Mouse (Mus musculus): ENCODE measurements around the gene Slc9a8. TPM values are rescaled to one million over a fixed set of nuclear protein-coding genes. Genes with fewer than 3 reads are reported as not detected.

Gene Slc9a8
- polyA plus RNA-seq, 1 experiment from 2014 or later = 18.7 TPM

DNA sequence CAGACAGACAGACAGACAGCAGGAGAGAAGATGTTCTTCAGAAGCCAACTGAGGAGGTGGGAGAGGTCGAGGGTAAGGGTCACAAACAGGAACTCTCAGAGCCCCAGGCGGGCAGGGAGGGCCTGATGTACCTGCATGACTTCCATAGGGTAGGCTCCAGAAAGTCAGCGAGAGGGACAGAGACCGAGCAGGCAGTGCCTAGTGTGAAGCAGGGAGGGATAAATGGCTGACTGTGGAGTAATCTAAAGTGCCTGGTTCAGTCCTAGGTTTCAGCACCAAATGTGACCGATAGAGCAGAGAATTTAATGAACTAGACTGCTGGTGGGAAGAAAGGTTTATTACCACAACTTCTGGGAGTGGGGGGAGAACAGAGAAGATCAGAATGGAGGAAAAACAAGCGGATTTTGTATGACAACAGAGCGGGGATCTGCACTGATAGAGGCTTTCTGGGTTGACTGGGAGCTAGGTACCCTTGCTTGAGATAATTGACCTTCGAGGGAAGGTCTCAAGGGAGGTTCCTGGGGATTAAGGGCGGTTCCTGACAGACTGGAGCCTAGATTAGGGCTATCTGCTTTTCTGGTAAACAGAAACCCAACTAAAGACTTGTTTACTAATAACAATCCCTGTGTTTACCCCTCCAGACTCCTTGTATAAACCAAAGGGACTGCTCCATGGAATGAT is 9.4 kb downstream of the Slc9a8 start:
- H3K36me3 ChIP-seq = peaks cover 82% of the 10 kb centered on the region
- no peak overlapping the region for H3K4me3 ChIP-seq
- no peaks in the 10 kb centered on the region for H3K9me3 ChIP-seq
- ATAC-seq (ENCODE audit: extremely low read depth, insufficient number of reproducible peaks, low FRiP score, low TSS enrichment) = no peak
- 0 out of 2 replicates have a peak overlapping the region, but pooled peaks have one; percentile 6 for H3K4me2 ChIP-seq
- no peak overlapping the region for H3K9ac ChIP-seq
- peaks cover 6% of the 10 kb centered on the region; the same call in 1 of the 2 replicates for H3K4me1 ChIP-seq
- H3K27me3 ChIP-seq (replicated peaks) = no peaks in the 10 kb centered on the region
- 51% methylated on average over 9 of the region's 9 CpGs for WGBS
- H3K27ac ChIP-seq (replicated peaks) = no peak overlapping the region; the same call in 1 of the 2 replicates

GRCm38 (mm10) chr2:167431418-167431776 is 9.9 kb downstream of the Slc9a8 start:
- H3K4me1 ChIP-seq = peaks cover 2% of the 10 kb centered on the region; the same call in 1 of the 2 replicates
- H3K36me3 ChIP-seq = peaks cover 82% of the 10 kb centered on the region
- no peak overlapping the region for H3K27ac ChIP-seq (replicated peaks)
- no peak overlapping the region for H3K4me3 ChIP-seq
- ATAC-seq (ENCODE audit: extremely low read depth, insufficient number of reproducible peaks, low FRiP score, low TSS enrichment) = no peak
- no peak overlapping the region for H3K9ac ChIP-seq
- H3K27me3 ChIP-seq (replicated peaks) = no peaks in the 10 kb centered on the region
- H3K9me3 ChIP-seq = no peaks in the 10 kb centered on the region
- 0 out of 2 replicates have a peak overlapping the region, but pooled peaks have one; percentile 6 for H3K4me2 ChIP-seq
- 54% methylated on average over 7 of the region's 7 CpGs for WGBS

- Histone ChIP-seq H3K9me3 (no peaks in the 10 kb centered on the region), H3K4me3 (no peak overlapping the region), H3K27ac (replicated peaks) (no peak overlapping the region), H3K4me2 (no peak overlapping the region), H3K4me1 (no peaks in the 10 kb centered on the region), H3K27me3 (replicated peaks) (no peaks in the 10 kb centered on the region), H3K9ac (no peak overlapping the region), H3K36me3 (peaks cover 86% of the 10 kb centered on the region)
- ATAC-seq (ENCODE audit: extremely low read depth, insufficient number of reproducible peaks, low FRiP score, low TSS enrichment) = no peak
- WGBS = 92% methylated on average over 6 of the region's 6 CpGs
These were observed 13.1 kb downstream of the Slc9a8 start for GRCm38 (mm10) chr2:167434570-167434969.

GRCm38 (mm10) chr2:167435631-167436030 is 14.1 kb downstream of the Slc9a8 start:
- peaks cover 91% of the 10 kb centered on the region for H3K36me3 ChIP-seq
- no peaks in the 10 kb centered on the region for H3K9me3 ChIP-seq
- H3K9ac ChIP-seq = no peak overlapping the region
- ATAC-seq (ENCODE audit: extremely low read depth, insufficient number of reproducible peaks, low FRiP score, low TSS enrichment) = no peak
- H3K27me3 ChIP-seq (replicated peaks) = no peaks in the 10 kb centered on the region
- H3K4me2 ChIP-seq = no peak overlapping the region
- H3K27ac ChIP-seq (replicated peaks) = no peak overlapping the region
- no peaks in the 10 kb centered on the region for H3K4me1 ChIP-seq
- 92% methylated on average over 2 of the region's 2 CpGs for WGBS
- no peak overlapping the region for H3K4me3 ChIP-seq

DNA sequence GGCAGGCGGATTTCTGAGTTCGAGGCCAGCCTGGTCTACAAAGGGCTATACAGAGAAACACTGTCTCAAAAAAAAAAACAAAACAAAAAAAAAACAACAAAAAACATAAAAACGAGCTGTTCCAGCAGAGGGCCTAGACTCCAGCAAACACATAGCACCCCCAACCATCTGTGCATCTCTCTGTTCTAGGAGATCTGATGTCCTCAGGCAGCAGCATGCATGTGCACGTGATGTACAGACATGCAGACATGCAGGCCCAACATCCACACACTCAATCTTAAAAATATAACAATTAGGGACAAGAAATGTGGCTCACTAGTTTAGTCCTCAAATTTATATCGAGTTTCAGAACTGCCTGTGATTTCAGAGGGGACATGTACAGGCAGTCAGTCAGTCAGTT is 14.9 kb downstream of the Slc9a8 start:
- H3K9ac ChIP-seq = no peak overlapping the region
- no peaks in the 10 kb centered on the region for H3K27me3 ChIP-seq (replicated peaks)
- H3K4me1 ChIP-seq = no peaks in the 10 kb centered on the region
- no peaks in the 10 kb centered on the region for H3K9me3 ChIP-seq
- no peak overlapping the region for H3K4me3 ChIP-seq
- H3K36me3 ChIP-seq = peaks cover 92% of the 10 kb centered on the region
- WGBS = 88% methylated on average over 5 of the region's 5 CpGs
- H3K4me2 ChIP-seq = no peak overlapping the region
- no peak for ATAC-seq (ENCODE audit: extremely low read depth, insufficient number of reproducible peaks, low FRiP score, low TSS enrichment)
- no peak overlapping the region for H3K27ac ChIP-seq (replicated peaks)

DNA sequence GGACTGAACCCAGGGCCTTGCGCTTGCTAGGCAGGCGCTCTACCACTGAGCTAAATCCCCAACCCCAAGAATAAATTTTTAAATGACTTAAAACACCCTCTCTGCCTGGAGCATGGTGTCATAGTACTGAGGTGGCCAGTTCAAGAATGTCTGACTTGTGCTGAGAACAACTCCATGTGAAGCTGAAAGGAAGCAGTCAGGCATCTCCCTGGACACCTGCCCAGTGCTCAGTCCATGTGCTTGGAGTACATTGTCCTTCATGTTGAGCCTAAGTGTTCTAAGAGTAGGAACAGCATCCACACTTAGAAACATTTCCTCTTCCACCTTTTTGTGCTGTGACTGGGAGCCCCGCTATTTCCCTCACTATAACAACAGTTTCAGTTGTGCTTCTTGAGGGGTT is 17.9 kb downstream of the Slc9a8 start:
- Histone ChIP-seq H3K4me2 (no peak overlapping the region), H3K9ac (no peak overlapping the region), H3K9me3 (no peaks in the 10 kb centered on the region), H3K27ac (replicated peaks) (no peak overlapping the region), H3K4me1 (no peaks in the 10 kb centered on the region), H3K27me3 (replicated peaks) (no peaks in the 10 kb centered on the region), H3K4me3 (no peak overlapping the region), H3K36me3 (peaks cover 99% of the 10 kb centered on the region)
- WGBS = 95% methylated on average over 3 of the region's 3 CpGs
- ATAC-seq (ENCODE audit: extremely low read depth, insufficient number of reproducible peaks, low FRiP score, low TSS enrichment) = no peak

DNA sequence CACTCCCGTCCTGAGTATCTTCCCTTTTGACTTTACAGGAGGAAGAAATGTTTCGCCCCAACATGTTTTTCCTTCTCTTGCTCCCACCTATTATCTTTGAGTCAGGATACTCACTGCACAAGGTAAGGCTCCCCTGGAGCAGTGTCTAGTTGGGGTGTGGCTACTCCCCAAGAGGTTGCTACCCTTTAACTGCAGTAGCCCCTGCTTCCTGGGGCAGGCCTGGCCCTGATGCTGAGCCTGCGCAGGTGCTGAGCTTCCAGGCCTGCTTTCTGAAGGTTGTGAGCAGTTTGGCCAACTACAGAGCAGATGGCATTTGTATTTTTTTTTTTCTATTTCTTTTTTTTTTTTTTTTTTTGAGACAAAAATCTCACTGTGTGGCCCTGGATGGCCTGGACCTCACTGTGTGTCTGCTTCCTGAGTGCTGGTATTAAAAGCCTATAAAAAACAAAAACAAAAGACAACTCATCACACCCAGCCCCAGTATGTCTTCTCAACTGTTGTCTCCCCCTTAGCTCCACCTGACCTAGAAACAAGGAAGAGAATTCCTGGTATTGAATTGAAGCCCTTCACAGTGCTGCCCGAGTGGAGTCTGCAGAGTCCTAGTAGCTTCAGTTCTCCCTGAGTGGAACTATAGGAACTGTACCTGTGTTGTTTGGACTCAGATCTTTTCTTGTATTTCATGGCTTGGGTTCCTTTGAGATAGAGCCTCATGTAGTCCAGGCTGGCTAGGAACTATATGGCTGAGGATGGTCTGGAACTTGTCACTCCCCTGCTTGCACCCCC is 22.1 kb downstream of the Slc9a8 start:
- Histone ChIP-seq H3K4me1 (peaks cover 24% of the 10 kb centered on the region), H3K9ac (no peak overlapping the region), H3K4me2 (no peak overlapping the region), H3K4me3 (no peak overlapping the region), H3K36me3 (peaks cover 96% of the 10 kb centered on the region), H3K27ac (replicated peaks) (no peak overlapping the region), H3K9me3 (no peaks in the 10 kb centered on the region), H3K27me3 (replicated peaks) (no peaks in the 10 kb centered on the region)
- 91% methylated on average over 4 of the region's 4 CpGs for WGBS
- ATAC-seq (ENCODE audit: extremely low read depth, insufficient number of reproducible peaks, low FRiP score, low TSS enrichment) = no peak

GRCm38 (mm10) chr2:167445911-167446780 is 24.6 kb downstream of the Slc9a8 start:
- H3K4me1 ChIP-seq = peaks cover 24% of the 10 kb centered on the region
- 71% methylated on average over 20 of the region's 20 CpGs for WGBS
- no peak overlapping the region for H3K9ac ChIP-seq
- peaks cover 96% of the 10 kb centered on the region for H3K36me3 ChIP-seq
- no peak for ATAC-seq (ENCODE audit: extremely low read depth, insufficient number of reproducible peaks, low FRiP score, low TSS enrichment)
- no peak overlapping the region for H3K4me2 ChIP-seq
- no peaks in the 10 kb centered on the region for H3K27me3 ChIP-seq (replicated peaks)
- H3K9me3 ChIP-seq = no peaks in the 10 kb centered on the region
- H3K4me3 ChIP-seq = no peak overlapping the region
- peak overlapping the region; percentile 1; the same call in 1 of the 2 replicates for H3K27ac ChIP-seq (replicated peaks)

DNA sequence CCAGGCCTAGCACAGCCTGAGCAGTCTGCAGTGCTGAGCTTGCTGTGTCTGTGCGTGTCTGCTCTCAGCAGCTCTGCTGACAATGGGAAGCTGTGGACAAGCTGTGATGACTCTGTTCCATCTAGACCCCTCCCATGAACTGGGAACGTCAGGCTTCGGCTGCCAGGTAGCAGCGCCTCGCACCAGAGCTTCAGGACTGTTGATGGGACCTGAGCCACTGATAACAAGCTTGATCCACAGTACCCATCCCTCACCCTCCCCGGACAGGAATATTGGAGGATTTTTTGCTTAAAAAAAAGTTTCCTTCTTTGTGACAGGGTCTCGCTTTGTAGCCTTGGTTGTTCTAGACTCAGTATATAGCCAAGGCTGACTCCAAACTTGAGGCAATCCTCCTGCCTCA is 25.7 kb downstream of the Slc9a8 start:
- H3K27ac ChIP-seq (replicated peaks) = no peak overlapping the region
- no peak for ATAC-seq (ENCODE audit: extremely low read depth, insufficient number of reproducible peaks, low FRiP score, low TSS enrichment)

DNA sequence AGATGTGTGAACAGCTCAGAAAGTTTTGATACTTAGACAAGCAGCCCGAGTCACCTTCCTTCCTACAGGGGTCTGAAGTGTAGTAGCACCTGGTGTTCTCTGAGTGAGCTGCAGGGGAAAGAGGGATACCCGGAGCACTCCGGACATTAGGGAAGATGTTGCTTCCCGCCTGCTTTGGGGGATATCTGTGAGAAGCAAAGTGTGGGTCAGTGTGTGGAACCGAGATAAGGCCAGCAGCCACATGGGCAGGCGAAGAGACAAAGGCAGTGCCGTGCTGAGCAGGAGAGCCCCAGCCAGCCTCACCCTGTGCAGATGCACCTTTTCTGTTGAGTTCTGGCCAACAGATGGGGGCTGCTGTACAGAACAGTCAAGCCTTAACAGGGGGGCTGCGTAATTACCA is 26.1 kb downstream of the Slc9a8 start:
- no peak for ATAC-seq (ENCODE audit: extremely low read depth, insufficient number of reproducible peaks, low FRiP score, low TSS enrichment)
- no peak overlapping the region for H3K27ac ChIP-seq (replicated peaks)
- H3K9me3 ChIP-seq = no peaks in the 10 kb centered on the region
- H3K9ac ChIP-seq = no peak overlapping the region
- H3K4me3 ChIP-seq = no peak overlapping the region
- H3K4me2 ChIP-seq = no peak overlapping the region
- WGBS = 70% methylated on average over 8 of the region's 8 CpGs
- peaks cover 91% of the 10 kb centered on the region for H3K36me3 ChIP-seq
- no peaks in the 10 kb centered on the region for H3K27me3 ChIP-seq (replicated peaks)
- H3K4me1 ChIP-seq = peaks cover 24% of the 10 kb centered on the region

More for the DNA sequence above, 25.7 kb downstream of the Slc9a8 start:
- Histone ChIP-seq H3K9ac (no peak overlapping the region), H3K36me3 (peaks cover 93% of the 10 kb centered on the region), H3K27me3 (replicated peaks) (no peaks in the 10 kb centered on the region), H3K4me3 (no peak overlapping the region), H3K9me3 (no peaks in the 10 kb centered on the region), H3K4me2 (no peak overlapping the region), H3K4me1 (peaks cover 24% of the 10 kb centered on the region)
- WGBS = 81% methylated on average over 7 of the region's 7 CpGs
